Mouse (Mus musculus): ENCODE data around the gene Tob1.

Gene Tob1

DNA sequence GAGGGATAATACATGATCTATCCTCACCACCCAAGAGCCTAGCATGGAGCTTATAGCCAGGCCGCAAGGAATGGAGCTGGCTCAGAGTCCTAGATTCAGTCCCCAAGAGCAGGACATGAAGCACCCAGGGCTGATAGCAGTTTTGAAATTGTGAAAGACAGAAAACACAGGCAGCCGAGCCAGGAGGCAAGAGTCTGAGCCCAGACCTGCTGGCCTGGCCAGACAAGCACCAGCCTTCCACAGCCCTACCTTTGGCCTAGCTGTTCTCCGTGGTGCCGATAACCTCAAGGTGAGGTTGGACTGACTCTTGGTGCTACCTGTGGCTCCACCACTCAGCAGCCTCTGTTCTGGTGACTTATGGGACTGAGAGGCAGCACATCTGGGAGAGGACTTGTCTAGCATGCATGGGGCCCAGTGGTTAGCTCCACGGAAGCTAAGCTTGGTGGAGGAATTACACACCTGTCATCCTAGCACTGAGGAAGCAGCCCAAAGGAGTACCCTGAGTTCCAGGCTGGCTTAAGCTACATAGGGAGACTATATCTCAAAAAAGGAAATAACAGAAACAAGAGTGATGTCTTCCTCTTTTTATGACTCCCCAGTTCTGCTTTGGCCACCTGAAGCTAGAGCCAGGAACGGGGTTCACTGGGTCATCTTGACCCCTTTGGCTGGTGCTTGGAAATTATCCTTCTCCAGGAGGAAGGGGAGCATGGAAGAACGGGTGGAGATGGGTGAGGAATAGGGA lies 12.7 kb upstream of the Tob1 start:
- no peak for DNase-seq (ENCODE audit: low spot score)

DNA sequence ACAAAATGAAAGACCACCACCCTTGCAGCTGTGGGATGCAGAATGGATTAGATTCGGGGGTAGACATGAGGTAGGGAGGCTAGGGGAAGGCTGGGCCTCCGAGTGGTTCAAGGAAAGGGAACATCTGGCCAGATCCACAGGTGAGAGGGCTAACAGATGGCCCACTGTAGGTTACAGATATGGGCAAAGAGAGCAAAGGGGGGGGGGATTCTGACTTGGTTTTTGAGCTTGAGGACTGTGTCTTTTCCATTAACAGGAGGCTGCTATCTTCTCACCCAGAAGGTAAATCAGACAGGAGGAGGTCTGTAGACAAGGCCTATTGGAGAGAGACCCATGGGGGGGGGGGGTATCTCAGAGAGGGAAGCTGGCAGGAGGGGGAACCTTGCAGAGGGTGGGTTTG lies 11.5 kb upstream of the Tob1 start:
- no peak for DNase-seq (ENCODE audit: low spot score)

DNA sequence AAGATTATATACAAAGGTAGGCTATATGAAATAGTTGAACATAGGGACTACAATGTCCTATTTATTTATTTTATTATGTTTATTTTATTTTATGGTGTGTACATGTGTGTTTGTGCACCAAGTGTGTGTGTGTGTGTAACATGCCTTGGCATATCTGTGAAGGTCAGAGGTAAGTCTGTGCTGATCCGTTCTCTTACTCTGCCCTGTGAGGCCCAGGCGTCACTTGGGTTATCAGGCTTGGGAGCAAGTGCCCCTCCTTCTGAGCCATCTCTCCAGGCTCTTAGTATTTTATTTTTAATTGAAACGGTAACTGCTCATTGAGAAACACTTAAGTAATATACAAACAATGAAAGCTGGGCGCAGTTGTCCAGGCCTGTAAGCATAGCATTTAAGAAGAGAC lies 10.8 kb upstream of the Tob1 start:
- no peak for DNase-seq (ENCODE audit: low spot score)

DNA sequence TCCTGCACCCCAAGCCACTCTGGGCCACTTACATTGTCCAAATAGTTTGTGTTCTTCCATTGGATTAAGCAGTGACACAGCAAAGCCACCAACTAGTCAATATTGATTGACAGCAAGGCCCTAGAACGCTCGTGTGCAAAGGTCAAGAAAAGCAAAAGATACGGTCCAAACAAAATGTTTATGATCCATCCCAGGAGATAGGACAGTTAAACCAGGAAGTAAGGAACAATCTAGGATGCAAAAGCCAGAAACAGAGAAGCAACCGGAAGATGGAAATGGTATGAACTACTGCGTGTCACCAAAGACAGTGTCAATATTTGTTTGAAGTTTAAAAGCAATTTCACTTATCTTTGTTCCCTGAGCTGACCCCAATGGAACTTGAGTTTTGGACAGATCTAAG lies 9.1 kb upstream of the Tob1 start:
- DNase-seq (ENCODE audit: low spot score): no peak

DNA sequence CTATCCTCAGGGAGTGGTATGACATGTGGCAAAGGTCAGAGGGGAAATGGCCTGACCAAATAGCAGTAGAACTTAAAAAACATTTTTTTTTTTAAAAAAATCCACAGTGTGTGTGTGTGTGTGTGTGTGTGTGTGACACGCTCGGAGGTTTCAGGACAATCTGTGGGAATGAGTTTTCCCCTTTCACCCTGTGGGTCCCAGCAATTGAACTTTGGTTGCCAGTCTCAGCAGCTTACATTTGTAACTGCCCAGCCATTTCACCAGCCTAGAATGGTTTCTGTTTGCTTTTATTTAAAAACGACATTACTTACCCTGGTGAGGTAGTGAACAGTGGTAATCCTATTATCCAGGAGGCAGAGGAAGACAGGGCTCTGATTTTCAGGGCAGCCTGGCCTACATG lies 8.2 kb upstream of the Tob1 start:
- no peak for DNase-seq (ENCODE audit: low spot score)

DNA sequence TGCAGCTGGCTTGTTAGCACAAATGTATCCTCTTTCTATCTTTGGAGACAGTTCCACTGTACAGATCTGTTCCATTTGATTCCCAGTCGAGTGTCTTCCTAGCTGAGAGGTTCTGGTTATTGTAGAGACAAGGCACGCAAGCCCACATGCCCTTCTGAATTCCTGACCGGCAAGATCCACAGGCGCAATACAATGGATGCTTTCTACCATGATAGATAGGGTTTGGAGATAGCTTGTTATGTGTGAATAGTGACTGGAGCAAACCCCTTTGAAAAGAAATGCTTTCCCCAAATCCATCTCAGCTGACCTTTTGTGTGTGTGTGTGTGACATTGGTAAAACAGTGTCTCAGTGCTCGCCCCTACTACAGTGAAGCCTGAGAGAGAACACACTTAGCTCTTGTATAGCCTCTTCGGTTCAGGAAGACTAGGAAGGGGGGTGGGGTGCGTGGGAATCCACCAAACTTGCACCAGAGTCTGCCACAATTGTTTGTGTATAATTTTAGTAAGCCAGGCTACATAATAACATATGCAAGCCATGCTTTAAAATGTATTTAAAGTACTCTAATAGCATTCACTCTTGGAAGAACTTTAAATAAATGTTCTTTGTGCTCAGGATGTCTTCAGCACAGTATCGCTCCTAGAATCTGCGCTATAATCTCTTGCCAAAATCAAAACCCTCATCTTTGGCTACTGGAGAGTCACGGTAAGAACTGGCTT lies 4.7 kb upstream of the Tob1 start:
- DNase-seq (ENCODE audit: low spot score): no peak

DNA sequence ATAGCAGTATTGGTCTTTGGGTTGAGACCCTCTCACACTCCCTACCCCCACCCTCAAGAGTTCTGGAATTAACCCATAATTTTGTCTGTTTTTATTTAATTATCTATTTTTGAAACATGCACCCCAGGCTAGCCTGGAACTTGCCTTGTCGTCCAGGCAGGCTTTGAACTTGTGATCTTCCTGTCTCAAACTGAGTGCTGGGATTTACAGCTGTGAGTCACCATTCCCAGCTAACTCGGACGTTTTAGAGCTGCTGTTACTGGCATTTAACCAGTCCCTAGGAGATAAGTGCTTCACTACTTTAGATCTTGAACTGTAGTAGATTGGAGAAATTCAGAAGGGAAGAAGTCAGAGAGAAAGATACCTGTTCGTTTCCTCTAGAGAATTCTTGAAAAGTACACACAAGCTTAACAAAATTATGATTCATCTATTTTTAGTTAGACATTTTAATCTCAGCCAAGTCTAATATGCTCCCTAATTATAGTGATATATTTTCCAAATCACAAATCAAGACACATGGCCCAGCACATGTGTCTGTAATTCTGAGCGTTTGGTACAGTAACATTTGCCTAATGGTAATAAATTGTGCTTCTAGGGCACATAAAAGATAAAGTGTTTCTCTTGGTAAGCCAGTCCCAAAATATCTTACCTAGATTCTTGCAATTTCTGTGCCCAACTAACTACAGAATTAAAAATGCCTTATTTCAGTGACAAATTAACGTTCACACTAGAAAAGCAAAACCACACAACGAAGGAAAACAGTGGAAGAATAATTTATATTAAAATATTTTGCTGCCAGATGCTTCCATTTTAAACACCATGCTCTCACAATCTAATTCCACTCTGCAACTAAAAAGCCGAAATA lies 2.2 kb upstream of the Tob1 start:
- peak; percentile 52 for DNase-seq (ENCODE audit: low spot score)

DNA sequence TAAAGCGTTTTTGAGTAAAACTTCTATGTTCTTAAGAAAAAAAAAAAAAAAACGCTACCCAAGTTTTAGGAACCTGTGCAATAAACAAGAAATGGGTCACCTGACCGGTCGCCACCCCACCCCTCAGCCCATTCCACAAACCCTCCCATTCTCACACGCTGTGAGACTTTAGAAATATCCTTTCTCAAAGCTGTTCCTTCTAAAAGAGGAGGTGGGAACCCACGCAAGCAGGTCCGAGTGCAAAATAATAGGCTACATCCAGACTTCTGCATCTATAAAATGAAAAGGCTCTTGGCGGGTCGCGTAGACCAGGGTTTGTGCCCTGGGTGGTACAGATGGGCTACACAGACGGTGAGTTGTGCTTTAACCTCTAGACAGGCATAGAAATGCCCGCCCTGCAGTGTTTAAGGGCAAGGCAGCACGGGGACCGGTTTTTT lies 1.5 kb upstream of the Tob1 start:
- no peak for DNase-seq (ENCODE audit: low spot score)

DNA sequence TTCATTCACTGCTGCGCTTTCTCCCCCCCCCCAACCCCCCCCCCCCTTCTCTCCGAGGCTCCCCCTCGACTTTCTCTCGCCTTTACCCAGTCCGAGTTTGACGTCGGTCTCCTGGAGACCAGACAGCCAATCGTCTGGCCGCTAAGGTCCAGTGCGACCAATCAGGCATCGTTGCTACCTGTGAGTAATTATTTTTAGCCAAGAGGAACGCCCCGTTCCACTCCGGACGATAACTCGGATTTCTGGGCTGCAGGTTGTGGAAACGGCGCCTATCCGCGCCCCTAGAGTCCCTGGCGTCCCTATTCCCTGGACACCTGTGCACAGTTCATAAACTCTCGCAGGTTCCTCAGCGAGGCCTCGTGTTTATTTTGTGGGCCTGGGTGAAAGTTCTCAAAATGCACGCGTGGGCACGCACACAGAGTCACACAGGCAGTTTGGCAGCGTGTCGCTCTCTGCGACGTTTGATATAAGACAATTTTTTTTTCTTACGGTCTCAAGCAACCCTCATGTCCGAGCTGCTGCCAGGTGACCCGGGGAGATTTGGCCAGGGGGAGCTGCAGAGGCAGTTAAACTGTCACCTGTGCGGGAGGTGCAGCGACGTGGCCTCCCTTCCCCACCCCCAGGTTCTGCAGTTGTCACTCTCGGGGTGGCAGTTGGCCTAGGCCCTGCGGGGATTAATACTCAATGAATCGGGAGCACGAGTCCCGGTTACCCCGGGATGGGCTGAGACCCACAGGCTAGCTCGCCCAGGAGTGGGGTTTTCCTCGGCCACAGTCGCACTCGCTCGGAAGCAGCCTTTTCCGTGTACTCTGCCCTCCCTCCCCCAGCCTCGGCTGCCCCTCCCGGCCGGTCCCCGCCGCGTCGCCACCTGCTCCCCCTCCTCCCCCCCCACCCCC lies 815 bp upstream of the Tob1 start:
- DNase-seq (ENCODE audit: low spot score): peak; percentile 97

DNA sequence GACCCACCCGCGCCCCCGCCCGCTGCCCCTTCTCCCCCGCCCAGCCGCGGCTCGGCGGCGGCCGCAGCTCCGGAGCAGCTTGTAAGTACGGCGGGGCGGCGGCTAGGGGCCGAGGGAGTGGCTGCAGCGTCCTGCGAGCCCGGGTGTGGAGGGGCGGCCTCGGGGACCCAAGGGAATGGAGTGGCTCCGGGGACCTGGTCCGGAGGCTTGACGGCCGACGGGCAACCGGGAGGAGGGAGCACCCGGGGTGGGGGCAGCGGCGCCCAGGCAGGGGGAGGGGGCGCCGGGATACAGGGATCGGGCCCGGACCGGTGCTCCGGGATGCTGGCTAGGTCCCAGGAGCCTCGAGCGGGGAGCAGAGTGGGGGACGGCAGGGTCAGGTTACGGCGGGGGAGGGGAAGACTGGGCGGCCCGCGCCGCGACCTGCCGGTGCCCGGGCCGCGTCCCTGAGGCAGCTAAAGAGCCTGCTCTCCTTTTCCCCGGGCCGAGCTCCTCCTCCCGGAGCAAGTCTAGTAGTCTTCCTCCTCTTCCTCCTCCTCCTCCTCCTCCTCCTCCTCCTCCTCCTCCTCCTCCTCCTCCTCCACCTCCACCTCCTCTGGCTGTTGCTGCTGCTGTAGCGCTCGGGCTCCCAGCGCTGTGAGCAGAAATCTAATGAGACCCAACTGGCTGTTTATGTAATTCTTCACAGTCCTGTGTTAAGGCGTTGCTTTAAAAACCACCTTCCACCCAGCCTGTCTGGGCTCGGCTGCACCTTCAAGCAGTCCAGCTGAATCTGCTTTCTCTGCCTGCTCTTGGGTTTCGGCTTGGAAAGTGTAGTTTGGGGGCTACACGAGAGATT lies 616 bp downstream of the Tob1 start:
- peak; percentile 72 for DNase-seq (ENCODE audit: low spot score)

DNA sequence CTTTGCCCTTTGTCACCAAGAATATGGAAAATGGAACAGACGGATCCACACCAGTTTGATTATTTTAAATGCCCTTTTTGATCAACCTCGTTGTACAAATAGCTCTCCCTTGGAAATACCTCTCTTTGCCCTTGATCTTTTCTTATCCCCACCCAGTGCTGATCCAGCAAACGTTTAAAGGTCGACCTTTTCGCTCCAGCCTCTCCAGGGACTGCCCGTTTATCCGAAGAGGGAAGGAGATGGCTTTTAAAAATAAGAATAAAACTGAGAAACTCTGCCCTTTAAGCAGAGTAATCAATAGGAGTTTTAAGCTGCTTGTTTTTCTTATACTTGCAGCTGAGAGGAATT lies 1.2 kb downstream of the Tob1 start:
- no peak for DNase-seq (ENCODE audit: low spot score)

DNA sequence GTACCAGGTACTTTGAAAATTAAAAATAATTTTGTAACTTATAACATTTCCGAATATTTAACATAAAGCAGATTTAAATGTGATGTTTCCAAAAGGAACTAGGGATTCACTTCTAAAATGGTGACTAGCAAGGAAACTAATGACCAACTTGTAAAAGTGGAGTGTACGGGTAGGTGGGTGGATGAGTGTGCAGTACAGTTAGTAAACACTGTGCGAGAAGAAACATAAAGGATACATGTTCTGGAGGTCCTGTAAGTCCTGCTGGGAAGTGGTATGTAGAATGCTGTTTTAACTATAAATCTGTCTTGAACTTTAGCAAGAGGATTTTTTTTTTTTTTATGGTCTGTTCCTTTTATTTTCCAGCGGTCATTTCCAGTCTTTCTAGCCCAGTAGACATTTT lies 1.7 kb downstream of the Tob1 start:
- DNase-seq (ENCODE audit: low spot score): peak; percentile 23

DNA sequence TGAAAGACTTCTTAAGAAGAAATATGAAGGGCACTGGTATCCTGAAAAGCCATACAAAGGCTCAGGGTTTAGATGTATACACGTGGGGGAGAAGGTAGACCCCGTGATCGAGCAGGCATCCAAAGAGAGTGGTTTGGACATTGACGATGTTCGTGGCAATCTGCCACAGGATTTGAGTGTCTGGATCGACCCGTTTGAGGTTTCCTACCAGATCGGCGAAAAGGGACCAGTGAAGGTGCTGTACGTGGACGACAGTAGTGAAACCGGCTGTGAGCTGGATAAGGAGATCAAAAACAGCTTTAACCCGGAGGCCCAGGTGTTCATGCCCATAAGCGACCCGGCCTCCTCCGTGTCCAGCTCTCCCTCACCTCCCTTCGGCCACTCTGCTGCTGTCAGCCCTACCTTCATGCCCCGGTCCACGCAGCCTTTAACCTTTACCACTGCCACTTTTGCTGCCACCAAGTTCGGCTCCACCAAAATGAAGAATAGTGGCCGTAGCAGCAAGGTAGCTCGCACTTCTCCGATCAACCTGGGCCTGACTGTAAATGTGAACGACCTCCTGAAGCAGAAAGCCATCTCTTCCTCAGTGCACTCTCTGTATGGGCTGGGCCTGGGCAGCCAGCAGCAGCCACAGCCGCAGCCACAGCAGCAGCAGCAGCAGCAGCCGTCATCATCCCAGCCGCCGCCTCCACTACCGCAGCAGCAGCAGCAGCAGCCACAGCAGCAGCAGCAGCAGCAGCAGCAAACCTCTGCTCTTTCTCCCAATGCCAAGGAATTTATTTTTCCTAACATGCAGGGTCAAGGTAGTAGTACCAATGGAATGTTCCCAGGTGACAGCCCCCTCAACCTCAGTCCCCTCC lies 2.7 kb downstream of the Tob1 start:
- DNase-seq (ENCODE audit: low spot score): peak; percentile 21

DNA sequence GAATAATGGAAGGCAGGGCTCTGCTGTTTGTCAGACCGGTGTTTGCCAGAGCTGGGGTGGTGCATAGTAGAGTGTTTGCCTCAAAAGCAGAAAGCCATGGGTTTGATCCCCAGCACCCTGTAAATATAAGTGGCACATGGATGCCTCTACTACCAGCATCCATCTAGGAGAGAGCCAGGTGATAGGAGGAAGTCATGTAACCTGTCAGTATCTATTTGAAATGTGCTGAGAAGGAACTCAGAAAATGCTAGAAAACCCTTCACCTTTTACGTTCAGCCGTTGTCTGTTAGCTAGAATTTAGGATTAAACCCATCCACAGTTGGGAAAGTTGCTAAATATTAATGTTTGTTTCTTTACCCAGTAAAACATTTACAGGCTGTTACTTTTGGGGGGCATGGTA lies 4.3 kb downstream of the Tob1 start:
- no peak for DNase-seq (ENCODE audit: low spot score)

DNA sequence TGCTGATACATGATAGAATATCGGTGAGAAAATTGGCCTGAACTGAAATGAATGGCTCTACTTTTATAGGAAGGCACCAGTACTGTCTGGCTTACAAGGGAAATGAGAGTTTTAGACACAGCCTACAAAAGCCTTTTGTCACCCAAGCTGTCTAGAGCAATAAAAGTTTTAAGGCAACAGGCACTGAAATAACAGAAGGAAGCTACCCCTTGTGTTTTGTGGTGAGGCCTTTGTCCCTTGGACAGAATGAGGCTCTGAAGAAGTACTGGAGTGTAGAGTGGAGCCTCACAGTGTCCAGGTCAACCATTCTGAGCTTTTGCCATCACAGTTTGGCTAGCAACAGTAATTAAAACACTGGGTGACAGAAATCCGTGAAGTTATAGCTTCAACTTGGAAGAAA lies 5.0 kb downstream of the Tob1 start:
- DNase-seq (ENCODE audit: low spot score): no peak

DNA sequence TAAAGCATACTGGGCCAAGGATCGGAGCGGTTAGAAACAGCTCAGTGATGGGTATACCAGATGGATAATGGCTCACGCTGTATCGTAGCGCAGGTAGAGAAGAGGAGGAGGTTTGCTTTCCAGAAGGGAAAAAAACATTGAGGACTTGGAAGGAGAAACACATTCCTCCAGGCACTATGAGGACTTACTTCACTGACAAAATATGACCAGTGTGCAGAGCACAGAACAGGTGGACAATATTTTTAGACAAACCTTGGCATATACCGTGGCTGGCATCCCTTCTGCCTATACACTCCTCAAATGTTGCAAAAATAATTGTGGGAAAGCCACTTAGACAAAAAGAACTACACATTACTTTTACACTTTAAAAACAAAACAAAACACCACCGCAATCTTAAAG lies 10.0 kb downstream of the Tob1 start:
- DNase-seq (ENCODE audit: low spot score): no peak

DNA sequence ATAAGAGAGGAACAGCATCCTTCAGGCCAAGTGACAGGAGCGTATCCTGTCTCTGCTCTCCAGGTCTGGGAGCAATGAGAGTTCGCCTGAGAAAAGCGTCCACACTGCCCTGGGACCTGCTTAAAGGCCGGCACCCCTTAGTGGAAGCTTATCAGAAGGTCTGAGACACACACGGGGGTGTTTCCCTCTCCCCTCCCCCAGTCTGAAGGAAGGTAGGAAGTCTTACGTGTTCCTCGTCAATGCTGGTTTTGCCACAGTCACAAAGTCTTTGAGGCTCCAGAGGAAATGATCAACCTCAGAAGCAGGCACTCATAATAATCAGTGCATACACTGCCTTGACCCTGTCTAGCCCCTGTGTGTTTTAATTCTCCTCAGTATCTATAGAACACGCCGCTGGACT lies 12.3 kb downstream of the Tob1 start:
- no peak for DNase-seq (ENCODE audit: low spot score)

DNA sequence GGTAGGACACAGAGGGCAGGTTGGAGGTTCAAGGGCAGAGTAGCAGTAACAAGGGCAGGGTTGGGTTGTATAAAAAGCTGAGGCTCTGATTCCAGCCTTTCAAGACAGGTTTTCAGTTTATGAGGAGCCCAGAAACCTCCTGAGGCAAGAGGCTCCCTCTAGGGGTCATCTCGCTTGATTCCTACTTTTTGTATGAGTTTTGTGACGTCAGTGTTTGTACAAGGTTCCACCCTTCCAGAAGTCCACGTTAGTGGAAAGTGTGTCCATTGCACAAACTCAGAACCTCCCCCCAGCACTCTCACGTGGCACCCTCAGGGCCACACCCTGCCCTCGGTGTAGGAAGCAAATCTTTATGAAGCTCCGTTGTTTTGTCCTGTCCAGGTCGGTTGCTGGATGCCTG lies 14.7 kb downstream of the Tob1 start:
- DNase-seq (ENCODE audit: low spot score): peak; percentile 68

DNA sequence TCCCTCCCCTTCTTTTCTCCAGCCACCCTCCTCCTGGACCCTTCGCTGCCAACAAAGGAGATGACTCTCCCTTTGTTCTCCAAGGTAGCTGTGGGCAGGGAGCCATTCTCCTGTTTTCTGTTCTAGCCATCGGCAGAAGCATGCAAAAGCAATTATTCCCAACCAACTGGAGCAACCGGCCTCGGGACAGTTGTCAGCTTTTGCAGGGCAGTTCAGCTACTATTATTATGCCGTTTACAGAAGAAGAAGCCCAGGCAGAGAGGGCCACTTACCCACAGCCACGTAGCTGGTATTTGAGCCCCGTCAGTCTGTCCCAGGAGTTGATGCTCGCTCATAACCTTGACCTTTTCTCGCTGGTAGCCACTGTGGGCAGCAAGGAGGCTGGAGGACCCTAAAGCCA lies 17.2 kb downstream of the Tob1 start:
- DNase-seq (ENCODE audit: low spot score): no peak
